Mouse (Mus musculus): ENCODE results near the gene Map3k19. TPM values are rescaled to one million over a fixed set of nuclear protein-coding genes. Genes with fewer than 3 reads are reported as not detected.

The Map3k19 gene
- polyA plus RNA-seq (2012; rRNA removed), result 0.01 TPM in 1 of 2 replicates, not detected in the other

GRCm38 (mm10) chr1:127854486-127855222 lies at the start of gene Map3k19:
Map3k19 (minus strand) TSS chr1:127855031.

GRCm38 (mm10) chr1:127868300-127869261 lies 13.8 kb upstream of the Map3k19 start, which contains the start of gene Rab3gap1:
Rab3gap1 (plus strand) TSS chr1:127868773.

GRCm38 (mm10) chr1:127773803-127774500 lies 80.9 kb downstream of the Map3k19 start, which contains the start of gene Ccnt2:
Ccnt2 (plus strand) TSS chr1:127774164.

Other genes with a start within 250 kb of the Map3k19 start
- gene Tmem163, start 175.5 kb downstream of the Map3k19 start, polyA plus RNA-seq (2012; rRNA removed), result 0.09 and 0.30 TPM in 2 replicates
- gene Acmsd, start 125.6 kb downstream of the Map3k19 start, polyA plus RNA-seq (2012; rRNA removed), result 4.7 and 5.3 TPM in 2 replicates
- 17.8 and 19.2 TPM in 2 replicates for gene Ccnt2, start 80.9 kb downstream of the Map3k19 start, polyA plus RNA-seq (2012; rRNA removed)
- gene Rab3gap1, start 13.7 kb upstream of the Map3k19 start, polyA plus RNA-seq (2012; rRNA removed), result 5.5 and 6.1 TPM in 2 replicates
- gene Zranb3, start 248.0 kb upstream of the Map3k19 start, polyA plus RNA-seq (2012; rRNA removed), result 4.2 and 4.4 TPM in 2 replicates
- 16.6 and 22.3 TPM in 2 replicates for gene R3hdm1, start 248.3 kb upstream of the Map3k19 start, polyA plus RNA-seq (2012; rRNA removed)

All from liver, embryonic 14 days (tissue).